Mouse (Mus musculus) bone marrow macrophage, adult 2 months (primary cell): ENCODE measurements around the gene Htr2a.

Experiments
- CTCF ChIP-seq: IDR thresholded peaks from 2 replicates; pipeline ENCODE4 v1.5.1; 2012; ENCODE audit warnings: low read depth, mild to moderate bottlenecking, low read length, moderate library complexity
- POLR2A ChIP-seq: IDR thresholded peaks from 2 replicates; pipeline ENCODE4 v1.6.1; 2012; ENCODE audit warnings: mild to moderate bottlenecking, low read depth, low read length, borderline replicate concordance

DNA sequence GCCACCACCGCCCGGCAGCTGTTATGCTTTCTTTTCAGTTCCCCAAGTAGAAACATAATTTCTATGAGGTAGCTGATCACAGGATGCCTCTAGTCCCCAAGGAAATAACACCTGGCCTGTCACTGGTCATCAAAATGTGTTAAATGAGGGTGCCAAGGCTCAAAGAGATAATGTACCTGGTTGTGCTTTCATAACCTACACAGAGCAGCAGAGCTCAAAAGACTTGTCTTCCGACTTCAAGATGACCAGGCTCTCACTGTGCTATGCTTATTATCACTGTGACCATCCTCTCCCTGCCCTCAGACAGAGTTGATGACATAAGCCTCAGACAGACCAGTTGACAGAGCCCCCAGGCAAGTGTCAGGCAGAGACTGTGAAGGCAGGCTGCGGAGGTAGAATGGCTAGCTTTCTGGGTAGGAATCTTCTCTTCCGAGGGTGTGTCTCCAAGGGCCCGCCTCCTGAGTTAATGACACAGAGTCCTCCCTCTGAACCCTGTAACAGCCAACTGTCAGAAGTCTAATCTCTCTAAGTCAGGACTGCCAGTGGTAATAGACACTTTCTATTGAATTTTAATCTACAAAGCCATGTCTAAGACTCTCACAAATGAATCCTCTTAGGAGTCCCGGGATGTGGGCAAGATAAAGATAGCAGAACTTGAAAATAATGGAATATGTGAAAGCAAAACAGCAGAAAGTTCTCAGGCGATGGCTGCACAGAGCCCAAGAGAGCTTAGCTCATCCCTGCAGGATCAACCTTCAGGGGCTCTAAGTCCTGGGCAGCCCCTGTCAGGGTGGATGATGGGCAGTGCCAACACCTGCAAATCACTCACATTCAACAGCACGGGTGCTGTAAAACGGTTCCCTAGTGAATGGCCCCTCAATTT, 31.7 kb downstream of the Htr2a start:
- TF ChIP-seq CTCF, result no peak
- no peak for TF ChIP-seq POLR2A
